Mouse (Mus musculus): ENCODE results near the gene Ints1.
A peak's percentile ranks its signal among the peaks of the same experiment; 100 is the strongest.

The Ints1 gene

GRCm38 (mm10) chr5:139775216-139775926 lies at the start of gene Ints1:
TSS of gene Ints1 (minus strand) at chr5:139775674.
- DNase-seq (ENCODE audit: low read depth, low spot score), result peak; percentile 98

- peak; percentile 63 for DNase-seq (ENCODE audit: low read depth, low spot score)
Measured at GRCm38 (mm10) chr5:139824531-139824930, 49.1 kb upstream of the Ints1 start.

- DNase-seq (ENCODE audit: low read depth, low spot score), result peak; percentile 27
Measured at GRCm38 (mm10) chr5:139821466-139822459, 46.3 kb upstream of the Ints1 start.

- DNase-seq (ENCODE audit: low read depth, low spot score), result no peak
Measured at GRCm38 (mm10) chr5:139819538-139820181, 44.2 kb upstream of the Ints1 start, which contains the start of gene Tmem184a. TSS of gene Tmem184a (minus strand) at chr5:139819917.

GRCm38 (mm10) chr5:139818801-139819200 lies 43.3 kb upstream of the Ints1 start:
- DNase-seq (ENCODE audit: low read depth, low spot score), result peak; percentile 62

- DNase-seq (ENCODE audit: low read depth, low spot score), result no peak
Measured at GRCm38 (mm10) chr5:139818056-139818455, 42.6 kb upstream of the Ints1 start.

GRCm38 (mm10) chr5:139817292-139817691 lies 41.8 kb upstream of the Ints1 start:
- DNase-seq (ENCODE audit: low read depth, low spot score), result peak; percentile 42

GRCm38 (mm10) chr5:139816445-139816844 lies 41.0 kb upstream of the Ints1 start:
- DNase-seq (ENCODE audit: low read depth, low spot score), result no peak

GRCm38 (mm10) chr5:139815964-139816363 lies 40.5 kb upstream of the Ints1 start:
- DNase-seq (ENCODE audit: low read depth, low spot score), result no peak

- no peak for DNase-seq (ENCODE audit: low read depth, low spot score)
Measured at GRCm38 (mm10) chr5:139813963-139814381, 38.5 kb upstream of the Ints1 start.

GRCm38 (mm10) chr5:139813126-139813490 lies 37.6 kb upstream of the Ints1 start:
- DNase-seq (ENCODE audit: low read depth, low spot score), result no peak

- no peak for DNase-seq (ENCODE audit: low read depth, low spot score)
Measured at GRCm38 (mm10) chr5:139812398-139813125, 37.1 kb upstream of the Ints1 start.

- no peak for DNase-seq (ENCODE audit: low read depth, low spot score)
Measured at GRCm38 (mm10) chr5:139811677-139812397, 36.4 kb upstream of the Ints1 start.

- DNase-seq (ENCODE audit: low read depth, low spot score), result peak; percentile 86
Measured at GRCm38 (mm10) chr5:139809397-139809796, 33.9 kb upstream of the Ints1 start.

GRCm38 (mm10) chr5:139805924-139806323 lies 30.4 kb upstream of the Ints1 start:
- DNase-seq (ENCODE audit: low read depth, low spot score), result no peak

- no peak for DNase-seq (ENCODE audit: low read depth, low spot score)
Measured at GRCm38 (mm10) chr5:139804573-139805111, 29.2 kb upstream of the Ints1 start.

GRCm38 (mm10) chr5:139804107-139804551 lies 28.7 kb upstream of the Ints1 start:
- DNase-seq (ENCODE audit: low read depth, low spot score), result no peak

GRCm38 (mm10) chr5:139803601-139804102 lies 28.2 kb upstream of the Ints1 start:
- DNase-seq (ENCODE audit: low read depth, low spot score), result peak; percentile 80

- no peak for DNase-seq (ENCODE audit: low read depth, low spot score)
Measured at GRCm38 (mm10) chr5:139803165-139803564, 27.7 kb upstream of the Ints1 start.

GRCm38 (mm10) chr5:139801880-139802279 lies 26.4 kb upstream of the Ints1 start:
- no peak for DNase-seq (ENCODE audit: low read depth, low spot score)

Measured in ZHBTc4 (cell line).